Mouse (Mus musculus) spleen, adult 2 months (tissue): ENCODE data around the gene Cerk. TPM values are rescaled to one million over a fixed set of nuclear protein-coding genes. Genes with fewer than 3 reads are reported as not detected.
"Not testable (repeated sequence)": the region's sequence is repeated elsewhere in the genome, so short reads cannot be mapped to it uniquely, and the experiment has no call there.

Source experiments
- DNase-seq, 2 experiments: peaks; one replicate each; pipeline versions ENCODE4 v3.0.0 to v3.0.0-alpha.2; 2012 to 2021; ENCODE audit warnings: low spot score in 2 of 2, low read depth in 1 of 2
- H3K27ac ChIP-seq: fragments of 200-500 bp; 2 replicates; pipeline ENCODE4 v1.5.1; 2012; ENCODE audit warnings: low read length, inconsistent platforms; ENCODE audit not compliant: insufficient read depth
- H3K27me3 ChIP-seq: fragments of 200-500 bp; 2 replicates; pipeline ENCODE4 v1.6.1; 2012; ENCODE audit warnings: mild to moderate bottlenecking, moderate library complexity, low read length, inconsistent platforms; ENCODE audit not compliant: control insufficient read depth, insufficient read depth
- H3K36me3 ChIP-seq: fragments of 200-500 bp; 2 replicates; pipeline ENCODE4 v1.6.1; 2012; ENCODE audit warnings: mild to moderate bottlenecking, low read length, inconsistent platforms; ENCODE audit not compliant: control insufficient read depth, insufficient read depth
- H3K4me1 ChIP-seq: fragments of 200-500 bp; 2 replicates; pipeline ENCODE4 v1.6.1; 2011; ENCODE audit warnings: inconsistent platforms; ENCODE audit not compliant: control insufficient read depth, insufficient read depth, insufficient read length
- H3K4me3 ChIP-seq: fragments of 200-500 bp; 2 replicates; pipeline ENCODE4 v1.5.1; 2011; ENCODE audit warnings: mild to moderate bottlenecking, inconsistent platforms; ENCODE audit not compliant: insufficient read depth, insufficient read length; ENCODE audit errors: extremely low read depth
- CTCF ChIP-seq: fragments of 200-500 bp; IDR thresholded peaks from 2 replicates; pipeline ENCODE4 v1.5.1; 2011; ENCODE audit warnings: mild to moderate bottlenecking, inconsistent platforms; ENCODE audit not compliant: insufficient read depth, insufficient read length, insufficient replicate concordance; ENCODE audit errors: extremely low read depth
- POLR2A ChIP-seq: fragments of 200-500 bp; IDR thresholded peaks from 2 replicates; pipeline ENCODE4 v1.6.1; 2011; ENCODE audit warnings: low read depth, low read length, inconsistent platforms
- WGBS: fragments of 180-500 bp; shearing (Covaris S2); methylation state at CpG from one replicate; pipeline ENCODE4 v1.1.7; 2018; 5-methylcytosine and 5-hydroxymethylcytosine counted together
- polyA plus RNA-seq: library from polyadenylated mRNA; depleted of rRNA; stranded (reverse); fragments of >200 nt; gene quantifications from 2 replicates; pipeline ENCODE4 v1.2.3, GENCODE M21; 2012

Gene Cerk
- polyA plus RNA-seq, 1 experiment = 64.4 TPM

DNA sequence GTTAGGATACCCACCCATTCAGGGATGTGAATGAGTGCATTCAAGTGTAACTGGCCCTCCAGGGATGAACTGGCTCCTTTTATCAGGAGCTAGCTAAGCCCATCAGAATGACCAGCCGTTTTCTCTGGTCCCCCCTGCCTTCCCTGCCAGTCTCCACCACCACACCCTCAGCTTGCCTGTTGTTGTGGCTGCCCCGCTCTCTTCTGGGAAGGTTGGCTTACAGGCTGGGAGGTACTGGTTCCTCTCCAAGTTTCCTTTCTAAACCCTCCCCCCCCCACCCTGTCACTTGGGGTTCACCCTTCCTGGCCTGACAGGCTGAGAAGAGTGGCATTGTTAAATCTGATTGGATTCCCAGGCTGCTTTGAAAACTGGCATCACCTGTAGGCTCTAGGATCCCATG is 88.1 kb downstream of the Cerk start:
- Histone ChIP-seq H3K4me3 (no peak overlapping the region), H3K27me3 (no peaks in the 10 kb centered on the region), H3K27ac (no peak overlapping the region), H3K4me1 (peaks cover 11% of the 10 kb centered on the region; the same call in 1 of the 2 replicates), H3K36me3 (peaks cover 16% of the 10 kb centered on the region)
- 87% methylated on average over 2 of the region's 2 CpGs for WGBS
- no peak for DNase-seq
- TF ChIP-seq CTCF = no peak
- no peak for TF ChIP-seq POLR2A

DNA sequence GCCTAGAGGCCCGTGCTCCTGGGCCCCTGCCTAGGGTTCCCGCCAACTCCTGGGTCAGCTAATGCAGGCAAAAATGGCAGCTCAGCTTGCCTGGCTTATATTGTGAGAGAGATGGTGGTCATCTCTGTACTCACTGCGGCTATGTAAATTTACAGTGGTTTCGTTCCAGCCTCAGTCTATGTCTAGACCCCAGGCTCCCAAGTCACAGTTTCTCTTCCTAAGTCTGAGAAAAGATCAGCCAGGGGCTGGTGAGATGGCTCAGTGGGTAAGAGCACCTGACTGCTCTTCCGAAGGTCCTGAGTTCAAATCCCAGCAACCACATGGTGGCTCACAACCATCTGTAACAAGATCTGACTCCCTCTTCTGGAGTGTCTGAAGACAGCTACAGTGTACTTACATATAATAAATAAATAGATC is 89.3 kb downstream of the Cerk start:
- DNase-seq, H3K4me3 ChIP-seq, H3K27ac ChIP-seq, H3K27me3 ChIP-seq: not testable (repeated sequence)
- Histone ChIP-seq H3K36me3 (peaks cover 15% of the 10 kb centered on the region), H3K4me1 (peaks cover 11% of the 10 kb centered on the region; the same call in 1 of the 2 replicates)
- 95% methylated on average over 5 of the region's 5 CpGs for WGBS

DNA sequence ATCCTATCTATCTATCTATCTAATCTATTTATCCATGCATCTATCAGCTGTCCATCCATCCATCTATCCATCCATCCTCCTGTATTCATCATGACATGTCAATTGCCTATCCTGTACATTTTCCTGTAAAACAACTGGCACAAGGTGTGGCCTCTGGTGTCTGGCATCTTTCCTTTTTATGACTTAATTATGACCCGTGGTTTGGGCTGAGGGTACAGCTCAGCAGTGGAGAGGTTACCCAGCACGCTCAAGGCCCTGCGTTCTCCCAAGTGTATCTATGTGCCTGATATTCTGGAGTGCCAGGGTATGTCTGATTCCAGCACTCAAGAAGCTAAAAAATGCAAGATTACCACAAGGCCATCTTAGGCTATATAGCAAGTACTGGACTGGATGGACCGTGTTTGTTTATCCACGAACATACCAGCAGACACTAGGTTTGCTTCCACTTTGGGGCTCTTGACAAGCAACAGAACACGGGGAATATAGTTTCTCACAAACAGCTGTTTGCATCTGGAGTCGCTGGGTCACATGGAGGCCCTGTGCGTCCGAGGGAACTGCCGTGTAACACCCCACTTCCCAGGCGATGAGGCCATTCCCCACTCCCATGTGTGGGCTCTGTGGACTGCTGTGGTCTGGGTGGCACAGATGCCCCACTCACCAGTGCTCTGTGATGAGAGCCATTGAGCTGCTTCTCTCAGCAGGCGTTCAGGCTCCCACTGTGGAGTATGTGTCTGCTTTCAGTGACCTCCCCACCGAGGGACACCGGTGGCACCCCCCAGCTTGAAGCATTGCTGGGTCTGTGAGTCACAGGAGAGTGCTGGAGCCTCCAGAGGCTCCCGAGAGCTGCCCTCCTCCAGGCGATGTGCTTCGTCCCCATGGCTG is 90.0 kb downstream of the Cerk start:
- Histone ChIP-seq H3K4me3 (no peak overlapping the region), H3K4me1 (peaks cover 11% of the 10 kb centered on the region; the same call in 1 of the 2 replicates), H3K27me3 (no peaks in the 10 kb centered on the region), H3K36me3 (peaks cover 16% of the 10 kb centered on the region), H3K27ac (no peak overlapping the region)
- TF ChIP-seq CTCF (no peak), POLR2A (no peak)
- no peak for DNase-seq
- 92% methylated on average over 17 of the region's 17 CpGs for WGBS

DNA sequence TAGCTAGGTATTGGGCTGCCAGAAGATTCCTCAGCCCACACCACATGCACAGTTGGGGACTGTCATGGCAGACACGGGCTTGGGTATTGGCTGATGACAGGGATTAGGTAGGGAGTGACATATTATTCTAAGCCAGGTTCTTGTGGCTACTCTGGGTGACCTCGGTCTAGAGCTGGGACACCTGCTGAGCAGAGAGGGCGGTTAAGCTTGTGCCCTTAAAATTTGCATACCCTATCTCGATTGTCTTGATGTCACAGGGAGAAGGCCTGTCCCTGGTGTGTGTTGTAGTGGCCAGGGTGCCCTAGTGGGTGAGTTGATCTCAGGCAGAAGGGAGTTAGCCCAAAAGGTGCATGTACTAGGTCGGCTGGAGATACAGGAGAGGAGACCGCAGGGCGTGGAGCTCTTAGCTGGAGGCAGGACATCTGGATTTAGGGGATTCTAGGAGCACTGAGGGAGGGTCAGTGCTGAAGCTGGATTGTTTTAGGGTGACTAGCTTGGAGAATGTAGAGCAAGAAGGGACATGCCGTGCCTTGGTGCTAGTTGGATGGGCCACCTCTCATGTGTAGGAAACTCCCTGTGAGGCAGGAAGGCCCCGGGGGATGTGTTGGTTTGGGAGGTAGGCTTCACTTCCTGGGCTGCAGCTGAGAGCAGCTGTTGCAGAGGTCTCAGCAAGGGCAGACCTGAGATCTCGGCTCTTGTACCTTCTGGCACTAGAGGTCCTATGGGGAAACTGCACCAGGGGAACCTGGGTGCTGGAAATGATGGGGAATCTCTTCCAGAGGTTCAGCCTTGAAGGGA is 91.4 kb downstream of the Cerk start:
- 42% methylated on average over 10 of the region's 10 CpGs for WGBS
- peaks cover 11% of the 10 kb centered on the region; the same call in 1 of the 2 replicates for H3K4me1 ChIP-seq
- peaks cover 14% of the 10 kb centered on the region for H3K36me3 ChIP-seq
- DNase-seq = peak in 1 of 2 experiments; percentile 46
- H3K4me3 ChIP-seq = no peak overlapping the region
- no peaks in the 10 kb centered on the region for H3K27me3 ChIP-seq
- peak overlapping the region; percentile 55 for H3K27ac ChIP-seq
- TF ChIP-seq CTCF = no peak
- TF ChIP-seq POLR2A = no peak

DNA sequence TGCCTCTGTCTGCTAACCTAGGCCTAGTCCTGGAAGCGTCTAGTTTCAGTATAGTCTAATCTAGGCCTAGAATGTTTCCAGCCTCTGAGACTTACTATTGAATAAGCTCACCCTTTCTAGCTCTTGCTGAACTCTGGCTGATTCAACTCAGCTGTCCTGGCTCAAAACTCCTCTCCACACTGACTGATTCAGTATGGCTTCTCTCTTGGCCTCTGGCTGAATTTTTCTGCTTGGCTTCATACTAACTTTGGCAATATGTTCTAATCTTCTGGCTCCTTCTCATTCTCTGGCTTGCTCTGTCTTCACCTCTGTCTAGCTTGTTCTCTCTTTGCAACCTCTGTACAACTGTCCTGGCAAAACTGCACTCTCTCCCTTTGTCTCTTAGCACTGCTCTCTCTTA is 92.7 kb downstream of the Cerk start:
- H3K27me3 ChIP-seq = no peaks in the 10 kb centered on the region
- TF ChIP-seq CTCF (no peak), POLR2A (no peak)
- H3K4me3 ChIP-seq = no peak overlapping the region
- 88% methylated on average over 1 of the region's 1 CpGs for WGBS
- H3K4me1 ChIP-seq = peaks cover 14% of the 10 kb centered on the region; the same call in 1 of the 2 replicates
- no peak overlapping the region for H3K27ac ChIP-seq
- no peak for DNase-seq
- H3K36me3 ChIP-seq = peaks cover 13% of the 10 kb centered on the region

DNA sequence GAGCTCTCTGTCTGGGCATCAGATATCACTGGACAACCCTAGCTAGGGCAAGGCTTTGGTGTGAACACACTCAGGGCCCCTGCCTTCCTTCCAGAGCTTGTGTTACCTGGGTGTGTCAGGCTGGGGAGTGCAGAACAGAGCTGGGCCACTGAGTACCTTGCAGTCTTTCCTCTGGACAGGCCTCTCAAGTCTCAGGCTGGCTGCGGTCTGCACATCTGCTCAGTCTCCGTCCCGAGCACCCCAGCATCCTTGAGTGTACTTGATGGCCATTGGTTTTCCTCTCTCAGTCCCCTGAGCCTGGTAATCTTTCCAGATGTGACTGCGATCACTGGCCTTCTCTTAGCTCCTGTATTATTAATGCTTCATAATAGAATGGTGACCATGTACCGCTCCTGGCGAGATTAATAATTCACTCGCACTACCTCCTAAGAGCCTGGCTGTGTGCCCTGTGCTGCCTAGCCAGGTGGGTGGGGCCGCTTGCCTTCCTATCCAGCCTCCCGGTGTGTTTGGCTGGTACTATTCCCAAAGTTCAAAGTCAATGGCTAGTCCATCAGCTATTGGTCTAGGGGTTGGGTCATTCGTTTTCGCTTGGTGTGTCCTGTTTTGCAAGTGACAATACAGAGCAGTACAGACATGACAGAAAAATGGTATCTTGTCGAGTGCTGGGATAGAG is 93.8 kb downstream of the Cerk start:
- H3K27me3 ChIP-seq = no peaks in the 10 kb centered on the region
- H3K4me1 ChIP-seq = peaks cover 20% of the 10 kb centered on the region; the same call in 1 of the 2 replicates
- no peak overlapping the region for H3K27ac ChIP-seq
- WGBS = 89% methylated on average over 12 of the region's 12 CpGs
- H3K4me3 ChIP-seq = no peak overlapping the region
- H3K36me3 ChIP-seq = peaks cover 13% of the 10 kb centered on the region
- TF ChIP-seq CTCF (no peak), POLR2A (no peak)
- DNase-seq = no peak
